Mouse (Mus musculus): ENCODE results near the gene Glt8d2. TPM values are rescaled to one million over a fixed set of nuclear protein-coding genes. Genes with fewer than 3 reads are reported as not detected.

Gene Glt8d2
- total RNA-seq, 2 experiments from 2014 or later: 3.0 to 4.7 TPM

Other genes with a start within 250 kb of the Glt8d2 start
- not detected for gene Gm1553, start 198.0 kb downstream of the Glt8d2 start, total RNA-seq (2021)
- 10 to 100 TPM; 20.5 to 25.0 TPM for gene 1190007I07Rik, start 67.4 kb downstream of the Glt8d2 start, total RNA-seq (2021)
- gene Tdg, start 60.8 kb downstream of the Glt8d2 start, total RNA-seq (2021): 10 to 100 TPM; 22.9 to 23.8 TPM
- 10 to 100 TPM; 32.9 to 33.8 TPM for gene Hcfc2, start 5.5 kb upstream of the Glt8d2 start, total RNA-seq (2021)
- 10 to 100 TPM; 14.6 to 15.2 TPM for gene Nfyb, start 73.5 kb upstream of the Glt8d2 start, total RNA-seq (2021)
- gene Txnrd1, start 143.3 kb upstream of the Glt8d2 start, total RNA-seq (2021): 10 to 100 TPM; 41.5 to 43.9 TPM
- 1 to 10 TPM; 1.1 to 1.3 TPM for gene Eid3, start 176.0 kb upstream of the Glt8d2 start, total RNA-seq (2021)

All from heart, postnatal 14 days (tissue).